Mouse (Mus musculus) frontal cortex, postnatal 14 days (tissue): ENCODE data around the gene Ikbke.
"Not testable (repeated sequence)": the region's sequence is repeated elsewhere in the genome, so short reads cannot be mapped to it uniquely, and the experiment has no call there.

Experiments
- DNase-seq, 2 experiments: peaks; one replicate each; pipeline ENCODE4 v3.0.0; 2022; ENCODE audit warnings: low spot score in 2 of 2

Gene Ikbke

GRCm38 (mm10) chr1:131281731-131282130 is 2.3 kb upstream of the Ikbke start:
- DNase-seq = no peak

DNA sequence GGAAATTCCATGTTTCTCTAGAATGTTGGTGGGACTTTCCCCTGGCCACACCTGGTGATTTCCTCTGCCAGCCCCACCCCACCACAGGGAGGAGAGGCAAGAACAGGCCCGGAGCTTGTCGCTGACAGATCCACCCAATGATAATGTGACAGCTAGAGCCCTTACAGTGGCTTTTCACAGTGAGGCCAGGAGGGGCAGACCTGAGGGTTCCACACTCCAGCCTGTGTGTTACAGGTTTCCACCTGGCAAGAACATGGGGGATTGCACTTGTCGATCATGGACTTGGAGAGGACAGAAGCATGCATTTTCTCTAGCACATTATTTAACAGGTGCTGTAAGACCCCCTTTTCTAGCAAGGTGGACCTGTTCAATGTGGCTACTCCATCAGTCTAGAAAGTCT is 874 bp upstream of the Ikbke start:
- DNase-seq = no peak

DNA sequence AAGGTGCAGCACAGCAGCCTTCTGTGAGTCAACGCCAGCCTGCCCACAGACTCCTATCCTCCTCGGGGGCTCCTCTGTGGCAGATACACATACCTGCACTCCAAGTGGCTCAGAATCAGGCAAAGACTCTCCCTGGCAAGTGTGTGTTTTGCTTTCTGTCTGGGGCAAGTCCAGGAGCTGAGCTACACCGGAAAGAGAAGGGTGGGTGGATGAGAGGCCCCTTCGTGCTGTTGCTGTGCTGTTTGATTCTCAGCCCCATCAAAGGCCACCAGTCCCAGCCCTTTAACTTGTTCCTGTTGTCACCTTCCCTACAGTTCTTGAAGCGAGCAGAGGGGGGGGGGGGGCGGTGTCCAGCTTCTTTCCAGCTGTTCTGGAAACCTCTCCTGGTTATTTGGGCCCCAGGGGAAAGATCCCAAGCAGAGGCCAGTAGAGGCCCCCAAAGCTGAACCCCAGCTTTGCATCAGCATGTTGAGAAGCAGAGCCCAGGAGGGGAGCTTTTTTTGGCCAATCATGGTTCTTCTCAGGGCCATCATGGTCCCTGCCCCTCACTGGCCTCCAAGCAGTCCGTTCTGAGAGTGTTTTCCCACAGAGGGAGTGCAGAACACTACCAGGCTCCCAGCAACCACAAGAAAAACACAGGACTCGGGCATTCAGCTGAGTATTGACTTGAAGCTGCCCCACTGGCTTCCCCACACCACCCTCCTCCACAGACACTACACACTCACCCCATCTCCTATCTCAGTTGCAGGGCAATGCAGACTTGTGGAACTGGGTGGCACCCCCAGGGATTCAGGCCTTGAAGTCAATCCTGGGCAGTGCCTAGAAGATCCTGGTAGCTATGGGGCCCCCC is 575 bp downstream of the Ikbke start:
- DNase-seq = no peak

GRCm38 (mm10) chr1:131276831-131277230 is 2.6 kb downstream of the Ikbke start:
- no peak for DNase-seq

DNA sequence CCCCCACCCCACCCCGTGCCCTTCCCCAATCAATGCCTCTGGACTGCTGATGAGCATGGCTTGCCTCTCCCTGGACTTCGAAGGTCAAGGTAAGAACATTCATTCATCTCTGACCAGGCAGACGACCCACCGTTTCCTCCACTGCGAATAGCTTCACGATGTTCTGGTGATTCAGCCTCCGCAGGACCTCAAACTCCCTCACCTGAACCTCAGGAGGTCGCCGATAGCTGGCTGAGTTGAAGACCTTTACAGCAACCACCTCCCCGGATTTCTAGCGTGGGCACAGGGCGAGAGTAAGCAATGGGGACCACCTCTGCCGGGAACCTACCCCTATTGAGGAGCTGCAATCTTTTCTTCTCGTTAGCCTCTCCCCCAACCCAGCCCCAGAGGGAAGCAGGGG is 3.8 kb downstream of the Ikbke start:
- no peak for DNase-seq

- no peak for DNase-seq
Observed at GRCm38 (mm10) chr1:131274725-131275539, 4.5 kb downstream of the Ikbke start.

GRCm38 (mm10) chr1:131269797-131270578 is 9.4 kb downstream of the Ikbke start:
- peak in 1 of 2 experiments; percentile 81 for DNase-seq

- DNase-seq = no peak
Observed at GRCm38 (mm10) chr1:131268776-131269175, 10.6 kb downstream of the Ikbke start.

DNA sequence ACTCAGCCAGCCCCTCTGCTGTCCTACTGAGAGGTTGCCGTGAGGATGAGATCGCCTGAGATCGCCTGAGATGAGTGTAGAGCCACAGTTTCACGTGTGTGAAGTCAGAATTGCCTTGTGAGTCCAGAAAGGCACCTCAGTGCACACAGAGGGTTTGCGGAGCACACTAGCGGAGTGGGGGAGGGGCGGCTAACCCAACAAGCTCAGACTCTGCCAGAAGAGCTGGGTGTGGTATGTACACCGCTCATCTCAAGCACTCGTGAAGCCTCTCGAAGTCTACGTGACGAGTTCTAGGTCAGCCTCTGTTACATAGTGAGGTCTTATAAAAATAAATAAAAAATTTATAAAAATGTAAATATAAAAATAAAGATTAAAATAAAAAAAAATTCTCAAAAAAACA is 15.5 kb downstream of the Ikbke start:
- no peak for DNase-seq

DNA sequence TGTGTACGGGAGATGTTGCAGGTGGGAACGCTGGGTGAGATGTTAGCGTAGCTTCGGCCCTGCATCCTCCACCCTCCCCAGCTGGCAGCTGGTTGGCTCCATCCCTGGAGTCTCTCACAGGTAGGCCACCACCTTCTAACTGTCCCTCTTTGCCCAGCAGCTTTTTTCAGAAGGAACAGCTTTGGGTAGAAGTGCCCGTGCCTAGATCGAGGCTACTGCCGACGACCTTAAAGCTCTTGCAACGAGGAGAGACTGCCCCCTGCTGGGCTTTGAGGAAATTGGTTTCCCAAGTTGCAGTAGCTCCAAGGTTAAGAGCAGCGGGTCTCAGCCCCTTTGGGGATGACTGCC is 19.1 kb downstream of the Ikbke start:
- DNase-seq = peak in 1 of 2 experiments; percentile 66

DNA sequence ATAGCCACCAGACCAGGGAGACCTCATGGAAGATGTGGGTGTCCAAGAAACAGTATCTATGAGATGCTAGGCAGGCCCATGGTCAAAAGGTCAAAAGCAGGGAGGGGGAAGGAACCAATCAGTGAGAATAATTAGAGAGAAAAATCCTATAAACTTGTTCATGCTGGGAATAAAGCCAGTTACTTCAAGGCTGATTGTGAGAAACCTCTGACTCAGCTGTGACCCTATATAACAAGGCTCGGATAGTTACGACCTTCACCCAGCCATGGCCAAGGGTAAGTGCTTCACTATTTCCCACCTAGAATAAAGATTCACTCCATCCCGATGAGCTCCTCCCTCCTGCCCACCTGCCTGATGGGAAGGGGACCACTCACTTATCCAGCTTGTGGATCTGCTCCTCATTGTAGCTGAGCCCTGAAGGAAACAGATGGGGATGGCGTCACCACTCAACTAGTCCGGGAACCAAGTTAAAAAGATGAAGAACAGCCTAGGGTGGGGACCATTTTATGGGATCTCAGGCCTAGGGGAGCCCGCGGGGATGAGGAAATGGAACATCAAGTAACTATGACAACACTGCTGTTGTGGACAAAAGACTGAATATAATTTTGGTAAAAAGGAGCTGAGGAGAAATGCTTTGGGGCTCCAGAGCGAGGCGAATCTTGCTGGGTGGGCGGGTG is 19.6 kb downstream of the Ikbke start:
- no peak for DNase-seq

GRCm38 (mm10) chr1:131257288-131257687 is 22.1 kb downstream of the Ikbke start:
- no peak for DNase-seq

- DNase-seq = not testable (repeated sequence)
Observed at GRCm38 (mm10) chr1:131252516-131253250, 26.7 kb downstream of the Ikbke start.

DNA sequence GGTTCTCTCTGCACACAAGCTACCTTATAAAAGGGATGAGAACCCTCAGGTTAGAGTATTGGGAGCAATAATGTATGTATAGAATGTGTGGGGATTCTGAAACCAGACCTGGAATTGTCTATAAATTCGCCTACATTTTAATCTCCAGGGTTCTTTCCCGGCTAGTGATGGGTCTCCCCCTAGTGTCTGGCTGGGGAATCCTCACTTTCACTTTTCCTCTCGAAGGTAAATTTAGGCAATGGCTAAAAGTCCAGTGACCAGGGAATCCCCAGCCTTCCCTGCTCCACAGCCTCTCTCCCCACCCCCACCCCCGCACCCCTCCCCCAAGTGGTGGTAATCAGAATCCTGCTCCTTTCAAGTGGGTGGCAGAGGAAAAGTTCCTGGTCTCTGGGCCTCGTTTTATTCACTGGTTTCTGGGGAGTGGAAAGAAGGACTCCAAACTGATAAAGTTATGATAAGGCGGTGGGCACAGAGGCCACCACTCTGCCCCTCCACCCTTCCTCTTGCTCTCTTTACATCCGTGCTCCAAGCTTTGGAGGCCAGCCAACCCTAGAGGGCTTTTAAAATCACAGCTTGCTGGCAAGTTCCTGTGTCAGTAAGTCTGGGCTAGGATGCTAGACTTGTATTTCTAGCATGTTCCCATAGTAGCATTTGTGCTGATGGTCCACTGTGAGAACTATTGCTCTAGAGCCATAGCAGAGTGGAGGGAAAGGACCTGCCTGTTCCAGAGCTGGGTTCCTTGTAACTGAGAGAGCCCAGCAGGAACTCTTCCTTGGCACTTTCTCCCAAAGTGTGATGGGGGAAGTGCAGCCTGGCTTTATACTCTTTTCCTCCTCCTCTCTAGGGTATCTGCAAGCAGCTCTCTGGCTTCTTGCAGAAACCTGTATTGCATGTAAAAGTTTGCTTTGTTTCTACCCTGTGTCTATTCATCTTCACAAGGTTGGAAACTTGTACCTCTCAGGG is 32.7 kb downstream of the Ikbke start:
- peak in 1 of 2 experiments; percentile 40 for DNase-seq

DNA sequence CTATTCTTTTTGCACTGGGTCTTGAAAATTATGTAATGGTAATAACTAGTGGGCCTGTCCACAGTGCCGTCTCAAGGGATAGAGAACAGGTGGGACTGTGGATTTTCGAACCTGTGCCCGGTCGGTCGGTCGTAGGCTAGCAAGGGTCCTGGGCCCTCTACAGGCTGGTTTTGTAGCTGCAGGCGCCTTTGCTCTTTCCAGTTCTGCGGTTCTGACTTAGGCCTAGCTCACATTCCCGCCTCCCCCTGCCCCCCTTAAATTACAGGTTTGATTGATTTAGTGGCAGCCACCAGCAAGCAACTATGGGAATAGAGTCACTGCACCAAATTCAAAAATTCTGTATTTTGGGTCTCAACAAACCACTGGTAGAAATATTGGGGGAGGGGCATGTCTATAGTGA is 33.5 kb downstream of the Ikbke start:
- peak in 1 of 2 experiments; percentile 51 for DNase-seq

DNA sequence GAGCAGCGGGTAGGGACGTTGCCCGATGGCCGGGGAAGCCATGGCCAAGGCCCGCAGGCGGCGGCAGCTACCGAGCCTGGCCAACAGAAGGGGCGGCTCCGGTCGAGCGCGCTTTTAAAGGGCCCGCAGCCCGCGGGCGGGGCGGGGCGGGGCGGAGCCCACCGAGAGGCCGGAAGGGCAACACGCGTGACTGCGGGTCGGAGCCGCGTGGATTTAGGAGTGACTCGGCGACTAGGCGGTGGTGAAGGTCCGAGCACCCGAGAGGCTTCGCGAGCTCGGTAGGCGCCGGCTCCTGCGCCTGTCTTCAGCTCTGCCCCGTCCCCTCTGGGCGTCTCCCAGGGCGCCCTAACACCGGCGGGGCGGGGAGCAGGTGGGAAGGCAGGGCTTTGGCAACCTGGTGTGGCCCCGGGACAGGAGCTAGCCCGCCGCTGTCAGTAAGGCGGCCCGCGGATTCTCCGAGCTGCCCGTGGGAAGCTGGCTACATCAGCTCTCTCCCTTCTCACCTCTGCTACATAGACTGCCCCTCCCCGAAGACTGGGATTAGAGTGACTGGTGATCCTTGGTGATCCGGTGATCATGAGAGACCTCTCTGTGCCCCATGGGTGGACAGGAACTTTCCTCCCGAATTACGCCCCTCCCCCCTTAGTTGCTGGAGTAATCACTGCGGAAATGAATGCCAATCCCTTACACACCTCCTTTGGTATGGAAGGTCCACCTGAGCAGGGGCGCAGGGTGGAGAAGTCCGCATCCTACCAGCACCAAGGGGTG is 34.1 kb downstream of the Ikbke start, which contains the start of gene Rassf5:
Gene Rassf5, minus strand, starts transcription at position 170 of the 768 bp plus-strand sequence.
- peak; percentile 28 to 49 for DNase-seq

GRCm38 (mm10) chr1:131244536-131245088 is 34.8 kb downstream of the Ikbke start:
- DNase-seq = no peak

- no peak for DNase-seq
Observed at GRCm38 (mm10) chr1:131242956-131243355, 36.5 kb downstream of the Ikbke start.
